Mouse (Mus musculus) MN1 (cell line): ENCODE data around the gene Slc32a1.

Source experiments
- DNase-seq: peaks from one replicate; pipeline ENCODE4 v3.0.0-alpha.2; 2016; ENCODE audit warnings: low spot score

The Slc32a1 gene

GRCm38 (mm10) chr2:158665098-158665497, 54.5 kb downstream of the Slc32a1 start, which contains the start of gene Ppp1r16b:
Gene Ppp1r16b (plus strand): TSS chr2:158665398.
- no peak for DNase-seq
